Mouse (Mus musculus): ENCODE data around the gene Ttc30b. TPM values are rescaled to one million over a fixed set of nuclear protein-coding genes. Genes with fewer than 3 reads are reported as not detected.
A peak's percentile ranks its signal among the peaks of the same experiment; 100 is the strongest.

Gene Ttc30b
- 22.6 and 26.7 TPM in 2 replicates for total RNA-seq (2014; rRNA removed; ENCODE audit: low replicate concordance)
- 13.8 and 14.0 TPM in 2 replicates for polyA plus RNA-seq (2015; fragmentation: Nextera tagmentation; extraction: Ambion mirVana)

DNA sequence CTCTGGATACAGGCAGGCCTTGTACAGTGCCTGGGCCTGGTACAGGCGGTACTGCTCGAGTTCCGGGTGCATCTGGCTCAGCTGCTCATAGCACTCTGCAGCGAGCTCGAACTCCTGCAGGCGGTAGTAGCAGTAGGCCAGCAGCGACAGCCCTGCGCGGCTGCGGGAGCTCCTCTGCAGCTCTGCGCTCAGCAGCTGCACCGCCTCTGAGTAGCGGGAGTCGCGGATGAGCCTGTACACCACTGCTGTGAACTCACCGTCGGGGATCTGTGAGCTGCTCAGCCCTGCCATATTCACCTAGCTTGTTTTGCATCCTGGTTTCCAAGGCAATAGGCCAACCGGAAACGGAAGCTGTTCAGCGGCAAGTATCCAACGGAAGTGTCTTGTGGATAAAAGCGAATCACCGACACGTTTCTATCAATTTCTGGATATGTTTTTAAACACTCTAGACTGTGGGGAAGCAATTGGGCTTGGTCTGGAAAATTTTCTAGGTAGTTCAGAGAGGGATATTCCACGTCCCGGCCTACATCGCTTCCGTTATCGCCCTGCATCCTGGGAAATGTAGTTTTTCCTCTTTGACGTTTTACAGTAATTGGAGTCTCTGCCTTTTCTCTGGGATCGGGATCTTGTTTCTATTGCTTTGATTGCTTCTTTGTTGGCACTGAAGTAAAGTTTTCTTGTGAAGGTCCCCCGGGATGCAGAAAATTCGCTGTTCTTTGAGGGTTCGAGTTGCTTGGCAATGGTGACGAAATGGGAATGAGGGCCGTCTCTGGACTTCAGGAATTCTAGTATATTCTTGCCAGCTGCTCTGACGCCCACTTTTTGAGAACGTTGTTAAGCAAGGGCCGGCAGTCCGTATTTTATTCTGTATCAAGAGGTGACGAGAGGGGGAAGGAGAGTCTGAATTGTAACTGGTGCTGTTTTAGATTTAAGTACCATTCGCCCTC is at the start of gene Ttc30b:
TSS of gene Ttc30b (minus strand) at position 469 of the 947 bp plus-strand sequence.
- Histone ChIP-seq H3K9me3 (replicated peaks; ENCODE audit: control insufficient read depth, low read length) (no peaks in the 10 kb centered on the region), H3K4me1 (ENCODE audit: control insufficient read depth, insufficient read depth) (no peaks in the 10 kb centered on the region), H3K27me3 (ENCODE audit: control insufficient read depth, insufficient read depth, low read length) (no peaks in the 10 kb centered on the region), H3K4me2 (ENCODE audit: low read depth, low read length) (peak within 1 kb of the TSS; percentile 66), H3K27ac (ENCODE audit: low read depth) (peak within 1 kb of the TSS; percentile 77), H3K36me3 (replicated peaks; ENCODE audit: control insufficient read depth, insufficient read depth, low read length) (no peaks in the 10 kb centered on the region), H3K4me3 (ENCODE audit: low read depth, low read length) (peak within 1 kb of the TSS; percentile 56), H3K9ac (replicated peaks; ENCODE audit: low read depth, low read length) (peak within 1 kb of the TSS; percentile 49)
- peak; percentile 83 for DNase-seq (ENCODE audit: low spot score)
- no peak for TF ChIP-seq EP300 (IDR thresholded peaks at IDR 0.05; ENCODE audit: low read depth)
- TF ChIP-seq CTCF (IDR thresholded peaks at IDR 0.05; ENCODE audit: low read depth) = no peak
- peak; percentile 84 for ATAC-seq (ENCODE audit: insufficient read depth, low read depth)
- 3% methylated on average over 36 of the region's 42 CpGs for WGBS

DNA sequence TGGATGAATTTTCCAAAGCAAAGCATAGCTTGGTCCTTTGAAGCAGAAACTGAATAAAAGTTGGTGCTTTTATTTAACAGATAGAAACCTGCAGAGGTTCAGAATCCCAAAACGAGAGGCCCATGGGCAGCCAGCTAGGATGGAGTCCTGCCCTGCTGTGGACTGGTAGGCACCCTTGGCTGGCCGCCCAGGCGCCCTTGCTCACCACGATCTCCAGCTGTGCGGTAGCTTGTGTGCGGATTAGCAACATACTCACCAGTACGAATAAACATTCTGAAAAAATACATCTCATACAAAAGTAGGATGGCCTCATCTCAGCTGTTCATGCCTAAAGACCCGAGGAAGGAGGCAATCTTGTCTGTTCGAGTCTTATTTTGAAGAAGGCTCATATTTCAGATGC is 49.4 kb upstream of the Ttc30b start:
- DNase-seq (ENCODE audit: low spot score) = no peak
- ATAC-seq (ENCODE audit: insufficient read depth, low read depth) = no peak
- no peaks in the 10 kb centered on the region for H3K27me3 ChIP-seq (ENCODE audit: control insufficient read depth, insufficient read depth, low read length)
- TF ChIP-seq EP300 (IDR thresholded peaks at IDR 0.05; ENCODE audit: low read depth) (no peak), CTCF (IDR thresholded peaks at IDR 0.05; ENCODE audit: low read depth) (no peak)
- no peak overlapping the region for H3K4me2 ChIP-seq (ENCODE audit: low read depth, low read length)
- 37% methylated on average over 9 of the region's 9 CpGs for WGBS
- H3K9ac ChIP-seq (replicated peaks; ENCODE audit: low read depth, low read length) = no peak overlapping the region
- no peaks in the 10 kb centered on the region for H3K36me3 ChIP-seq (replicated peaks; ENCODE audit: control insufficient read depth, insufficient read depth, low read length)
- H3K4me3 ChIP-seq (ENCODE audit: low read depth, low read length) = no peak overlapping the region
- no peak overlapping the region for H3K27ac ChIP-seq (ENCODE audit: low read depth)
- H3K9me3 ChIP-seq (replicated peaks; ENCODE audit: control insufficient read depth, low read length) = no peaks in the 10 kb centered on the region
- no peaks in the 10 kb centered on the region for H3K4me1 ChIP-seq (ENCODE audit: control insufficient read depth, insufficient read depth)

DNA sequence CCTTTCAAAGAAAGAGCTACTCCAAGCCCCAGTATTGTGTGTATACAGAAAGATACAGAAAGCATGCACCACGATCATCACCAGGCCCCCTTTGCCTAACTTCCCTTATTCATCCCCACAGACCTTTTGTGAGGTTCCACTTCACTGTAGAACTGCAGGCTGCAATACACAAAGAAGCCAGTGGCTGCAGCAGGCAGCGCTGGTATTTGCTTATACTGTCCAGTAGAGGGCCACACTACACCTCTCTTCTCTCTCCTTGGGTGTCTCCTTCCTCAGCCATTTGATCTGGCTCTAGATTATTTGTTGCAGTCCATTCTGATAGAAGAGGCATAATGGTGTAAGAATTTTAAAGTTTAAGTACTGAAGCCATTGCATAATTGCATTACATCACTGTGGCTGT is 46.7 kb upstream of the Ttc30b start:
- TF ChIP-seq EP300 (IDR thresholded peaks at IDR 0.05; ENCODE audit: low read depth) (no peak), CTCF (IDR thresholded peaks at IDR 0.05; ENCODE audit: low read depth) (peak; percentile 95)
- ATAC-seq (ENCODE audit: insufficient read depth, low read depth) (peak; percentile 59), DNase-seq (ENCODE audit: low spot score) (peak; percentile 60)
- H3K9ac ChIP-seq (replicated peaks; ENCODE audit: low read depth, low read length) = no peak overlapping the region
- no peaks in the 10 kb centered on the region for H3K27me3 ChIP-seq (ENCODE audit: control insufficient read depth, insufficient read depth, low read length)
- no peak overlapping the region for H3K4me2 ChIP-seq (ENCODE audit: low read depth, low read length)
- no peaks in the 10 kb centered on the region for H3K9me3 ChIP-seq (replicated peaks; ENCODE audit: control insufficient read depth, low read length)
- no peaks in the 10 kb centered on the region for H3K4me1 ChIP-seq (ENCODE audit: control insufficient read depth, insufficient read depth)
- 0% methylated on average over 2 of the region's 2 CpGs for WGBS
- no peaks in the 10 kb centered on the region for H3K36me3 ChIP-seq (replicated peaks; ENCODE audit: control insufficient read depth, insufficient read depth, low read length)
- no peak overlapping the region for H3K4me3 ChIP-seq (ENCODE audit: low read depth, low read length)
- no peak overlapping the region for H3K27ac ChIP-seq (ENCODE audit: low read depth)

DNA sequence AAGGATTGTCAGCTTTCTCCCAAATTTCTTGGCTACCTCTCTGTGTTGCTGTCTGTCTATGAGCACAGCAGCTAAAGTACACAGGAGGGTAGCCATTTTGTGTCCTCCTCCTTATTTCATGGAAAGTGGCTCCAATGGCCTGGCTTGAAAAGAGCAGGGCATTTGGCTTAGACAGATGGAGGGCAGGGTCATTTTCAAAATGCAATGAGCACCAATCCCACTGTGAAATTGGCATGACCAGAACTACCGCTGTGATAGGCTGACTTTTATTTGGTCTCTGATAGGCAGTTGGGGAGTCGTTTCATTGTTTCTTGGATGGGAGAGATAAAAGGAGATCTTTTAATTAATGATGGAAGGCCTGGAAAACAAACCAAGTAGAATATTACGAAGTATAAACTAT is 45.5 kb upstream of the Ttc30b start:
- no peaks in the 10 kb centered on the region for H3K9me3 ChIP-seq (replicated peaks; ENCODE audit: control insufficient read depth, low read length)
- no peak overlapping the region for H3K4me2 ChIP-seq (ENCODE audit: low read depth, low read length)
- no peaks in the 10 kb centered on the region for H3K36me3 ChIP-seq (replicated peaks; ENCODE audit: control insufficient read depth, insufficient read depth, low read length)
- DNase-seq (ENCODE audit: low spot score) = no peak
- TF ChIP-seq EP300 (IDR thresholded peaks at IDR 0.05; ENCODE audit: low read depth) (no peak), CTCF (IDR thresholded peaks at IDR 0.05; ENCODE audit: low read depth) (no peak)
- no peak overlapping the region for H3K27ac ChIP-seq (ENCODE audit: low read depth)
- H3K4me1 ChIP-seq (ENCODE audit: control insufficient read depth, insufficient read depth) = no peaks in the 10 kb centered on the region
- H3K9ac ChIP-seq (replicated peaks; ENCODE audit: low read depth, low read length) = no peak overlapping the region
- H3K27me3 ChIP-seq (ENCODE audit: control insufficient read depth, insufficient read depth, low read length) = no peaks in the 10 kb centered on the region
- 75% methylated on average over 3 of the region's 3 CpGs for WGBS
- no peak overlapping the region for H3K4me3 ChIP-seq (ENCODE audit: low read depth, low read length)
- ATAC-seq (ENCODE audit: insufficient read depth, low read depth) = no peak

DNA sequence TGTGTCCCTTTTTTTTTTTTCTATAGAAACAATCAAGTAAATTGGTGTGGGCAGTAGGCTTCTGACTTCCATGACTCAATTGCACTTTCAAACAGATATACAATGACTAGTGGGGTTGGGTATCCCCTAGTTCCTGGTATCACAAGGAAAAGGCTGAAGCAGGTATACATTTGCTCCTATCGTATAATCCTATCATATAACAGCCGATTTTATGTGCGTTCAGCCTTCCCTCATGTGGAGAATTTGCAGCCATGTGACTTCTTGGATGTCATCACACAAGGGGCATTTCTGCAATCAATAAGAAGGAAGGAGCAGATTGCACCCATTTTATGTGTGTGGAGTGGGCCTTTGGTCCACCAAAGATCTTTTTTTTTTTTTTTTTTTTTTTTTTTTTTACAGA is 44.7 kb upstream of the Ttc30b start:
- Histone ChIP-seq H3K27me3 (ENCODE audit: control insufficient read depth, insufficient read depth, low read length) (no peaks in the 10 kb centered on the region), H3K4me3 (ENCODE audit: low read depth, low read length) (no peak overlapping the region), H3K27ac (ENCODE audit: low read depth) (no peak overlapping the region), H3K9me3 (replicated peaks; ENCODE audit: control insufficient read depth, low read length) (no peaks in the 10 kb centered on the region), H3K9ac (replicated peaks; ENCODE audit: low read depth, low read length) (no peak overlapping the region), H3K4me2 (ENCODE audit: low read depth, low read length) (no peak overlapping the region), H3K4me1 (ENCODE audit: control insufficient read depth, insufficient read depth) (no peaks in the 10 kb centered on the region), H3K36me3 (replicated peaks; ENCODE audit: control insufficient read depth, insufficient read depth, low read length) (no peaks in the 10 kb centered on the region)
- ATAC-seq (ENCODE audit: insufficient read depth, low read depth) (no peak), DNase-seq (ENCODE audit: low spot score) (no peak)
- WGBS = 96% methylated on average over 3 of the region's 3 CpGs
- TF ChIP-seq CTCF (IDR thresholded peaks at IDR 0.05; ENCODE audit: low read depth) (no peak), EP300 (IDR thresholded peaks at IDR 0.05; ENCODE audit: low read depth) (no peak)
